Comparison of ENCODE assay signal across 16 mouse cellular contexts in genomic region chr9:53271281-53272022, GRCm38 (mm10). TPM values are rescaled to one million over a fixed set of nuclear protein-coding genes. Genes with fewer than 3 reads are reported as not detected.
DNase-seq lines count a peak whose midpoint lies in the region; ATAC-seq and TF ChIP-seq lines count a peak whose summit lies in the region.
"Had no signal": no experiment of that assay in that cellular context is flagged by ENCODE, and none has a peak within 500 bp of the region (broad histone marks: within the 10 kb centered on the region; RNA-seq: fewer than 3 reads in every experiment).

No protein-coding gene starts in this region.

- DNase-seq in lung, embryonic 14.5 days = peak; percentile 13
- no peak for DNase-seq in lung, postnatal 25 days (ENCODE audit: low spot score)
- peak; percentile 9 for DNase-seq in G1E (ENCODE audit: low spot score)
- DNase-seq in left cerebral cortex, adult 18-20 months (ENCODE audit: low spot score in 2 of 2) = no peak
- no peak for DNase-seq in spleen, adult 18-20 months
- DNase-seq: adrenal gland, adult 2 months; cerebellum, adult 18-20 months; gastrocnemius, adult 2 months; kidney, postnatal 10 days; liver, embryonic 13.5 days; lung, postnatal 36 days; right cerebral cortex, postnatal 4 days had no signal

- H3K27me3 ChIP-seq in lung, embryonic 14.5 days (ENCODE audit: insufficient read depth, low read length) = no peaks in the 10 kb centered on the region
- H3K27me3 ChIP-seq in G1E (ENCODE audit: insufficient read depth, low read length) = peaks cover 9% of the 10 kb centered on the region; the same call in 1 of the 2 replicates
- H3K27me3 ChIP-seq in small intestine, adult 2 months (ENCODE audit: control insufficient read depth, insufficient read depth, low read length) = no peaks in the 10 kb centered on the region
- H3K27me3 ChIP-seq: liver, embryonic 13.5 days; midbrain, embryonic 13.5 days had no signal

- H3K9ac ChIP-seq in lung, embryonic 14.5 days = no peak overlapping the region
- H3K9ac ChIP-seq: liver, embryonic 13.5 days; midbrain, embryonic 13.5 days had no signal

- no peak for TF ChIP-seq CTCF in lung, embryonic 14.5 days (IDR thresholded peaks at IDR 0.05; ENCODE audit: low read depth)
- no peak for TF ChIP-seq CTCF in G1E (IDR thresholded peaks at IDR 0.05; ENCODE audit: low read depth, low read length)
- TF ChIP-seq CTCF in small intestine, adult 2 months (IDR thresholded peaks at IDR 0.05; ENCODE audit: extremely low read depth, insufficient read length, insufficient replicate concordance, low read depth, low read length) = no peak

- 49% methylated on average over 5 of the region's 5 CpGs for WGBS in lung, embryonic 14.5 days
- WGBS in small intestine, adult 2 months = 34% methylated on average over 5 of the region's 5 CpGs

- H3K36me3 ChIP-seq in lung, embryonic 14.5 days (ENCODE audit: insufficient read depth) = no peaks in the 10 kb centered on the region
- H3K36me3 ChIP-seq in G1E (replicated peaks) = no peaks in the 10 kb centered on the region
- H3K36me3 ChIP-seq in small intestine, adult 2 months (ENCODE audit: control insufficient read depth, insufficient read depth, low read length) = no peaks in the 10 kb centered on the region
- H3K36me3 ChIP-seq: liver, embryonic 13.5 days; midbrain, embryonic 13.5 days had no signal

- no peak overlapping the region; the same call in 1 of the 2 replicates for H3K27ac ChIP-seq in lung, embryonic 14.5 days (ENCODE audit: low read depth)
- peak overlapping the region; percentile 73 for H3K27ac ChIP-seq in small intestine, adult 2 months (ENCODE audit: insufficient read depth, low read depth, low read length)
- H3K27ac ChIP-seq: gastrocnemius, adult 2 months; liver, embryonic 13.5 days; midbrain, embryonic 13.5 days had no signal

- TF ChIP-seq POLR2A in small intestine, adult 2 months (IDR thresholded peaks at IDR 0.05; ENCODE audit: low read depth, low read length) = no peak

- H3K4me1 ChIP-seq in lung, embryonic 14.5 days (ENCODE audit: insufficient read depth) = peaks cover 18% of the 10 kb centered on the region
- peaks cover 3% of the 10 kb centered on the region for H3K4me1 ChIP-seq in G1E (ENCODE audit: insufficient read depth, low read depth, low read length)
- peaks cover 5% of the 10 kb centered on the region; the same call in 1 of the 2 replicates for H3K4me1 ChIP-seq in small intestine, adult 2 months (ENCODE audit: control insufficient read depth, insufficient read depth, insufficient read length, low read length)
- H3K4me1 ChIP-seq: liver, embryonic 13.5 days; midbrain, embryonic 13.5 days had no signal

- H3K4me3 ChIP-seq in lung, embryonic 14.5 days (ENCODE audit: low read depth, low read length) = no peak overlapping the region
- H3K4me3 ChIP-seq in G1E (ENCODE audit: low read depth, low read length) = no peak overlapping the region
- H3K4me3 ChIP-seq in small intestine, adult 2 months (ENCODE audit: low read depth, low read length) = no peak overlapping the region
- H3K4me3 ChIP-seq: gastrocnemius, adult 2 months; liver, embryonic 13.5 days; midbrain, embryonic 13.5 days had no signal

- no peaks in the 10 kb centered on the region for H3K9me3 ChIP-seq in lung, embryonic 14.5 days (ENCODE audit: low read depth, low read length)
- H3K9me3 ChIP-seq in G1E (replicated peaks) = no peaks in the 10 kb centered on the region
- H3K9me3 ChIP-seq: liver, embryonic 13.5 days; midbrain, embryonic 13.5 days had no signal

- ATAC-seq in lung, embryonic 14.5 days (ENCODE audit: insufficient read depth) = no peak
- peak; percentile 76 for ATAC-seq in G1E (ENCODE audit: extremely low read depth, insufficient number of reproducible peaks, low FRiP score, poor library complexity, severe bottlenecking)
- peak; percentile 46 for ATAC-seq in inflammation-experienced regulatory T-cells, adult 6 months
- ATAC-seq: forebrain, embryonic 16.5 days; midbrain, embryonic 13.5 days had no signal

- no peak overlapping the region for H3K4me2 ChIP-seq in lung, embryonic 14.5 days
- H3K4me2 ChIP-seq: liver, embryonic 13.5 days; midbrain, embryonic 13.5 days had no signal

RNA-seq across cellular contexts. Expression of gene Ddx10, which starts 23.6 kb away (rescaled TPM):
- polyA plus RNA-seq in lung, embryonic 14.5 days (2014; fragmentation: Nextera tagmentation; extraction: Ambion mirVana) = 29.4 and 30.8 TPM in 2 replicates
- total RNA-seq in G1E (2014; fragmentation: Nextera tagmentation) (64.9 and 73.8 TPM in 2 replicates), G1E (2017) (45.0 and 52.4 TPM in 2 replicates)
- 12.3 and 15.6 TPM in 2 replicates for polyA plus RNA-seq in G1E (2012)
- polyA plus RNA-seq in inflammation-experienced regulatory T-cells, adult 6 months (2017; shearing (Covaris generic)) = 10 to 100 TPM; 40.1 to 65.0 (median 54.7) TPM
- 0.15 and 0.39 TPM in 2 replicates for polyA plus RNA-seq in small intestine, adult 2 months (2012; rRNA removed)
- 10 to 100 TPM; 20.8 to 22.7 TPM for total RNA-seq in left cerebral cortex, adult 18-20 months (2021)

RNA-seq across cellular contexts. Expression of gene Exph5, which starts 30.0 kb away (rescaled TPM):
- polyA plus RNA-seq in lung, embryonic 14.5 days (2014; fragmentation: Nextera tagmentation; extraction: Ambion mirVana) = 5.0 and 5.6 TPM in 2 replicates
- not detected in 2 replicates for total RNA-seq in G1E (2014; fragmentation: Nextera tagmentation)
- total RNA-seq in G1E (2017) = 0.11 and 0.23 TPM in 2 replicates
- polyA plus RNA-seq in G1E (2012) = not detected in 2 replicates
- under 1 TPM; 0.39 to 0.95 (median 0.84) TPM for polyA plus RNA-seq in inflammation-experienced regulatory T-cells, adult 6 months (2017; shearing (Covaris generic))
- polyA plus RNA-seq in small intestine, adult 2 months (2012; rRNA removed) = 1.3 and 2.6 TPM in 2 replicates
- total RNA-seq in left cerebral cortex, adult 18-20 months (2021) = 10 to 100 TPM; 26.8 to 31.3 TPM
- polyA plus RNA-seq: adrenal gland, adult 2 months had no signal

Comparison
In these comparisons a context has a peak if more than half of its experiments do, and no peak if none do; other contexts are left out.
1. DNase-seq: peak in lung, embryonic 14.5 days (single experiment) and G1E (single experiment); none in lung, postnatal 25 days (single experiment), left cerebral cortex, adult 18-20 months (0 of 2) and spleen, adult 18-20 months (0 of 2).